ENCODE assay signal across 13 mouse cellular contexts in genomic region chr7:87938265-87938664, GRCm38 (mm10).
DNase-seq lines count a peak whose midpoint lies in the region; ATAC-seq lines count a peak whose summit lies in the region.
"Had no signal": no experiment of that assay in that cellular context is flagged by ENCODE, and none has a peak within 500 bp of the region (broad histone marks: within the 10 kb centered on the region; RNA-seq: fewer than 3 reads in every experiment).

No protein-coding gene starts in this region.

- ATAC-seq in neural tube, embryonic 11.5 days (ENCODE audit: insufficient read depth, low FRiP score, low TSS enrichment), result peak; percentile 70

- no peak overlapping the region for H3K4me3 ChIP-seq in neural tube, embryonic 11.5 days (ENCODE audit: low read depth, low read length)
- H3K4me3 ChIP-seq: kidney, embryonic 15.5 days; left cerebral cortex, adult 2 months; liver, embryonic 15.5 days had no signal

- DNase-seq in heart, adult 11 months, result peak; percentile 75
- no peak for DNase-seq in heart, postnatal 14 days
- peak; percentile 11 for DNase-seq in neural tube, embryonic 11.5 days (ENCODE audit: low spot score)
- no peak for DNase-seq in neural tube, embryonic 10.5 days (ENCODE audit: extremely low spot score, low spot score)
- peak; percentile 10 for DNase-seq in lung, postnatal 36 days
- DNase-seq in retina, embryonic 14.5 days (ENCODE audit: low spot score), result peak; percentile 21
- no peak for DNase-seq in thymus, postnatal 36 days
- DNase-seq in kidney, postnatal 10 days, result no peak
- DNase-seq: spleen, adult 18-20 months had no signal

- H3K9ac ChIP-seq in neural tube, embryonic 11.5 days (ENCODE audit: low read length), result no peak overlapping the region
- H3K9ac ChIP-seq: kidney, embryonic 15.5 days; liver, embryonic 15.5 days had no signal

- no peak overlapping the region for H3K4me2 ChIP-seq in neural tube, embryonic 11.5 days (ENCODE audit: low read depth)
- H3K4me2 ChIP-seq: kidney, embryonic 15.5 days; liver, embryonic 15.5 days had no signal

- no peak overlapping the region for H3K27ac ChIP-seq in neural tube, embryonic 11.5 days (ENCODE audit: low read depth, low read length)
- H3K27ac ChIP-seq: kidney, embryonic 15.5 days; left cerebral cortex, adult 2 months; liver, embryonic 15.5 days had no signal

- no peaks in the 10 kb centered on the region for H3K4me1 ChIP-seq in neural tube, embryonic 11.5 days (ENCODE audit: control insufficient read depth, insufficient read depth, low read length)
- H3K4me1 ChIP-seq: kidney, embryonic 15.5 days; liver, embryonic 15.5 days had no signal

- H3K9me3 ChIP-seq in neural tube, embryonic 11.5 days (ENCODE audit: control insufficient read depth, low read length), result no peaks in the 10 kb centered on the region
- H3K9me3 ChIP-seq: G1E; kidney, embryonic 15.5 days; liver, embryonic 15.5 days had no signal

- no peaks in the 10 kb centered on the region for H3K27me3 ChIP-seq in neural tube, embryonic 11.5 days (ENCODE audit: control insufficient read depth, insufficient read depth, low read length)
- H3K27me3 ChIP-seq: kidney, embryonic 15.5 days; liver, embryonic 15.5 days had no signal

- no peaks in the 10 kb centered on the region for H3K36me3 ChIP-seq in neural tube, embryonic 11.5 days (ENCODE audit: control insufficient read depth, insufficient read depth, low read length)
- H3K36me3 ChIP-seq: G1E; kidney, embryonic 15.5 days; liver, embryonic 15.5 days had no signal

- WGBS in neural tube, embryonic 11.5 days, result 46% methylated on average over 5 of the region's 5 CpGs

- intact Hi-C loops in heart, postnatal 14 days (cut with DNase I), result no loop called here

Comparison
In these comparisons a context has a peak if more than half of its experiments do, and no peak if none do; other contexts are left out.
1. DNase-seq: peak in heart, adult 11 months (single experiment), neural tube, embryonic 11.5 days (single experiment), lung, postnatal 36 days (single experiment) and retina, embryonic 14.5 days (single experiment); none in heart, postnatal 14 days (0 of 2), neural tube, embryonic 10.5 days (single experiment), thymus, postnatal 36 days (0 of 2) and kidney, postnatal 10 days (single experiment).